Mouse (Mus musculus) heart, embryonic 15.5 days (tissue): Measurements from ENCODE around the gene Actn4. TPM values are rescaled to one million over a fixed set of nuclear protein-coding genes. Genes with fewer than 3 reads are reported as not detected.

Source experiments
- ATAC-seq: fragments of 200-750 bp; cut with Nextera tagmentation; replicated peaks from 2 replicates; pipeline ENCODE4 v1.8.0; 2017; ENCODE audit warnings: low read depth, moderate TSS enrichment; ENCODE audit not compliant: insufficient number of reproducible peaks, insufficient read depth, low FRiP score
- H3K27ac ChIP-seq: fragments of 300-500 bp; sonication (generic); 2 replicates; pipeline ENCODE4 v1.5.1; 2015; ENCODE audit warnings: mild to moderate bottlenecking, inconsistent platforms
- H3K27me3 ChIP-seq: fragments of 300-500 bp; sonication (generic); 2 replicates; pipeline ENCODE4 v1.6.1; 2015; ENCODE audit warnings: inconsistent platforms
- H3K36me3 ChIP-seq: fragments of 300-500 bp; sonication (generic); 2 replicates; pipeline ENCODE4 v1.6.1; 2015; ENCODE audit warnings: mild to moderate bottlenecking, inconsistent platforms
- H3K4me1 ChIP-seq: fragments of 300-500 bp; sonication (generic); replicated peaks from 2 replicates; pipeline ENCODE4 v1.6.1; 2015; ENCODE audit warnings: inconsistent platforms
- H3K4me2 ChIP-seq: fragments of 300-500 bp; sonication (generic); 2 replicates; pipeline ENCODE4 v1.6.1; 2015; ENCODE audit warnings: inconsistent platforms, mild to moderate bottlenecking, moderate library complexity
- H3K4me3 ChIP-seq: fragments of 300-500 bp; sonication (generic); 2 replicates; pipeline ENCODE4 v1.5.1; 2015; ENCODE audit warnings: mild to moderate bottlenecking, inconsistent platforms
- H3K9ac ChIP-seq: fragments of 300-500 bp; sonication (generic); 2 replicates; pipeline ENCODE4 v1.6.1; 2015; ENCODE audit warnings: mild to moderate bottlenecking, inconsistent platforms
- H3K9me3 ChIP-seq: fragments of 300-500 bp; sonication (generic); replicated peaks from 2 replicates; pipeline ENCODE4 v1.6.1; 2016; ENCODE audit warnings: inconsistent platforms
- WGBS: fragments of 180-500 bp; shearing (Covaris S2); methylation state at CpG from one replicate; pipeline ENCODE4 v1.1.7; 2015; ENCODE audit warnings: mixed read lengths; 5-methylcytosine and 5-hydroxymethylcytosine counted together
- polyA plus RNA-seq: library from polyadenylated mRNA; unstranded; fragments of >200 nt; fragmentation: Nextera tagmentation; extraction: Ambion mirVana; gene quantifications from 2 replicates; pipeline ENCODE4 v1.2.1, GENCODE M21; 2015

The Actn4 gene
- polyA plus RNA-seq, 1 experiment from 2014 or later = 236 TPM

DNA sequence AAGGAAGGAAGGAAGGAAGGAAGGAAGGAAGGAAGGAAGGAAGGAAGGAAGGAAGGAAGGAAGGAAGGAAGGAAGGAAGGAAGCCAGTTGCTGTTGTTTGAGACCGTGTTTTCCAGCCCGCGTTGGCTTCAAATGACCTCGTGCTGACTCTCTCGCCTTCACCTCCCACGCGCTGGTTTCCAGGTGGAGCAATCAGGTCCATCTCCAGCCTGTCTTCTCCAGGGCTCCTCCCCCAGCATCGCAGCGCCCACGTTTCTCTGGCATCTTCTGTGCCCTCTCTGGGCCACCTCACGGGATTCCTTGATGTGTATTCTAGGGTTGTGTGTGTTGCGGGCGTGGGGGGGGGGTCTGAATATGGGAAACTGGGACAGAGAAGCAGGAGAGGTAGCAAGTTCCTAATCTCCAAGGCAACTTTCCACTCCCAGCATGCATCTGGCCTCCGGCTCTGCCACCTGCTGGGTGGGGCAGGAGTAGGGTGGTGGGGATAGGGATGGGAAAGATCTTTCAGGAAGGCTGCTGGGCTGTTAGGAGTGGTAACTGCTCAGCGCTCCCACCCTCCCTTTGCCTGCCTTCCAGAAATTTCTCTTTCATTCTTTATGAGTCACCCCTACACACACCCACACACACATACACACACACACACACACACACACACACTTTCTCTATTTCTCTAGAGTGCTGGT is 99.2 kb downstream of the Actn4 start:
- Histone ChIP-seq H3K36me3 (no peaks in the 10 kb centered on the region), H3K4me3 (no peak overlapping the region), H3K4me1 (peaks cover 30% of the 10 kb centered on the region), H3K27me3 (no peaks in the 10 kb centered on the region), H3K27ac (no peak overlapping the region), H3K9me3 (no peaks in the 10 kb centered on the region), H3K4me2 (no peak overlapping the region), H3K9ac (no peak overlapping the region)
- 68% methylated on average over 15 of the region's 15 CpGs for WGBS
- no peak for ATAC-seq

DNA sequence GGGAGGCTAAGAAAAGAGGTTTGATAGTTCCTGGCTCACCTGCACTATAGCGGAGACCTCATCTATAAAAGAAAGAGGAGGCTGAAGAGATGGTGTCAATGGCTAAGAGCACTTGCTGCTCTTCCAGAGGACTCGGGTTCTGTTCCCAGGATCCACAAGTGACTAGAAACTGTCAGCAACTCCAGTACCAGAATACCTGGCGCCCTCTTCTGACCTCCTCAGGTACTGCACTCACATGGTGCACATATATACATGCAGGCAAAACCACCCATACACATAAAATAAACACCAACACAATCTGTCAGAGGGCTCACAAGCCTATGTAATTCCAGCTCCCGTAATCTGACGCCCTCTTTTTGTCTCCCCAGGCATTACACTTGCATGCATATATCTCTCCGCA is 101.2 kb downstream of the Actn4 start:
- Histone ChIP-seq H3K9ac (no peak overlapping the region), H3K9me3 (no peaks in the 10 kb centered on the region), H3K4me2 (no peak overlapping the region), H3K27me3 (no peaks in the 10 kb centered on the region), H3K4me1 (peaks cover 18% of the 10 kb centered on the region), H3K27ac (no peak overlapping the region), H3K36me3 (no peaks in the 10 kb centered on the region), H3K4me3 (no peak overlapping the region)
- no peak for ATAC-seq
- 82% methylated on average over 6 of the region's 6 CpGs for WGBS

- Histone ChIP-seq H3K27me3 (no peaks in the 10 kb centered on the region), H3K9ac (no peak overlapping the region), H3K27ac (no peak overlapping the region), H3K36me3 (no peaks in the 10 kb centered on the region), H3K4me3 (no peak overlapping the region), H3K4me2 (no peak overlapping the region), H3K9me3 (no peaks in the 10 kb centered on the region), H3K4me1 (peaks cover 12% of the 10 kb centered on the region)
- no peak for ATAC-seq
- 77% methylated on average over 2 of the region's 2 CpGs for WGBS
These were observed 102.2 kb downstream of the Actn4 start for GRCm38 (mm10) chr7:28859953-28860352.

DNA sequence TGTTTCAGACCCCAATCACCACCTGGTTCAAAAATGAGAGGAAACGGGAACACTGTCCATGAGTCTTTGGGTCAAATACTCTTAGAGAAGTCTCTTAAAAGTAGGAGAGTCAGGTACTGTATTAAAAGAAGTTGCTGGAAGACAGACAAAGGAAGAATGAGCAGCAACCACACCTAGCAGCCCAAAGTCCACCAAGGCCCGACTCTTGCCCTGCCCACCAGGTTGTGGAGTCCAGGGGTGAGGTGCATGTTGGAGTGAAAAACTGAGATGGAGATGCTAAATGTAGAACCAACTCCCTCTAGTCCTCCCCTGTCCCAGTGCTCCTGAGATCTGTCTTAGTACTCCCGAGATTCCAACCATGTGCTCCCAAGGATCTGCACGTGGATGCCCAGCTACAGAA is 111.5 kb downstream of the Actn4 start:
- Histone ChIP-seq H3K9ac (no peak overlapping the region), H3K36me3 (no peaks in the 10 kb centered on the region), H3K27ac (no peak overlapping the region), H3K4me3 (no peak overlapping the region), H3K27me3 (no peaks in the 10 kb centered on the region), H3K9me3 (no peaks in the 10 kb centered on the region), H3K4me1 (peaks cover 3% of the 10 kb centered on the region; the same call in 1 of the 2 replicates), H3K4me2 (no peak overlapping the region)
- no peak for ATAC-seq
- 74% methylated on average over 4 of the region's 4 CpGs for WGBS

- H3K27ac ChIP-seq = no peak overlapping the region
- 0 out of 2 replicates have a peak, but pooled peaks have one; percentile 18 for ATAC-seq
- H3K4me2 ChIP-seq = no peak overlapping the region
- H3K27me3 ChIP-seq = no peaks in the 10 kb centered on the region
- no peak overlapping the region for H3K4me3 ChIP-seq
- 28% methylated on average over 1 of the region's 1 CpGs for WGBS
- no peak overlapping the region for H3K9ac ChIP-seq
- H3K9me3 ChIP-seq = no peaks in the 10 kb centered on the region
- H3K4me1 ChIP-seq = peaks cover 3% of the 10 kb centered on the region; the same call in 1 of the 2 replicates
- H3K36me3 ChIP-seq = no peaks in the 10 kb centered on the region
These were observed 112.4 kb downstream of the Actn4 start for GRCm38 (mm10) chr7:28849700-28850236.

DNA sequence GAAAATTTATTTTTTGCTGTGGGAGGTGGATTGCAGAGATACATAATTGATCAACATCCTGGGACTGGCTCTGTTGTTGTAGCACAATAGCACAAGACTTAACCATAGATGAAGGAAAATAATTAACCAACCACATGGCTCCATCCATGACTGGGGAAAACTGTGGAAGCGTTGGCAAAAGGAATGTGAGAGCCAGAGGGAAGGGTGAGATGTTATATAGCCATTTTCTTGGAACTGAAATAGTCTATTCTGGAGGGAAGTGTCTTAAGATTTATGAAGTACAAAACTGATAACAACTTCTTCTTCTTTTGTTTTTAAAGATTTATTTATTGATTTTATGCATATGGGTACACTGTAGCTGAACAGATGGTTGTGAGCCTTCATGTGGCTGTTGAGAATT is 114.9 kb downstream of the Actn4 start:
- Histone ChIP-seq H3K4me1 (peaks cover 3% of the 10 kb centered on the region; the same call in 1 of the 2 replicates), H3K27me3 (no peaks in the 10 kb centered on the region), H3K36me3 (no peaks in the 10 kb centered on the region), H3K4me2 (no peak overlapping the region), H3K9me3 (no peaks in the 10 kb centered on the region), H3K4me3 (no peak overlapping the region), H3K9ac (no peak overlapping the region), H3K27ac (no peak overlapping the region)
- no peak for ATAC-seq
- 80% methylated on average over 1 of the region's 1 CpGs for WGBS

Other genes with a start within 250 kb of the Actn4 start
- 7.7 and 9.7 TPM in 2 replicates for gene Fbxo17, start 245.5 kb downstream of the Actn4 start, polyA plus RNA-seq
- gene Mrps12, start 220.5 kb downstream of the Actn4 start, polyA plus RNA-seq = 102 and 109 TPM in 2 replicates
- gene Sars2, start 220.3 kb downstream of the Actn4 start, polyA plus RNA-seq = 16.8 and 20.6 TPM in 2 replicates
- gene Ccer2, start 206.2 kb downstream of the Actn4 start, polyA plus RNA-seq = not detected in 2 replicates
- 50.3 and 58.4 TPM in 2 replicates for gene Sirt2, start 195.6 kb downstream of the Actn4 start, polyA plus RNA-seq
- 26.6 and 35.8 TPM in 2 replicates for gene Nfkbib, start 194.8 kb downstream of the Actn4 start, polyA plus RNA-seq
- gene Rinl, start 173.4 kb downstream of the Actn4 start, polyA plus RNA-seq = 2.8 and 7.3 TPM in 2 replicates
- gene Hnrnpl, start 153.8 kb downstream of the Actn4 start, polyA plus RNA-seq = 152 and 158 TPM in 2 replicates
- 224 and 234 TPM in 2 replicates for gene Ech1, start 137.1 kb downstream of the Actn4 start, polyA plus RNA-seq
- 8.2 and 9.1 TPM in 2 replicates for gene Lgals4, start 128.5 kb downstream of the Actn4 start, polyA plus RNA-seq
- gene Lgals7, start 98.5 kb downstream of the Actn4 start, polyA plus RNA-seq = 1.7 and 2.7 TPM in 2 replicates
- gene Capn12, start 80.9 kb downstream of the Actn4 start, polyA plus RNA-seq = 0.33 and 0.42 TPM in 2 replicates
- gene Eif3k, start 19.5 kb upstream of the Actn4 start, polyA plus RNA-seq = 239 and 261 TPM in 2 replicates
- gene Map4k1, start 19.7 kb upstream of the Actn4 start, polyA plus RNA-seq = 2.8 and 7.6 TPM in 2 replicates
- 0.09 and 0.15 TPM in 2 replicates for gene Ryr1, start 162.8 kb upstream of the Actn4 start, polyA plus RNA-seq
- 0.39 and 0.90 TPM in 2 replicates for gene Rasgrp4, start 172.5 kb upstream of the Actn4 start, polyA plus RNA-seq
- 15.6 and 19.9 TPM in 2 replicates for gene Fam98c, start 193.9 kb upstream of the Actn4 start, polyA plus RNA-seq
- gene Ggn, start 207.9 kb upstream of the Actn4 start, polyA plus RNA-seq = 0.28 and 0.53 TPM in 2 replicates
- gene Spred3, start 208.1 kb upstream of the Actn4 start, polyA plus RNA-seq = 1.2 and 1.5 TPM in 2 replicates
- gene Psmd8, start 218.4 kb upstream of the Actn4 start, polyA plus RNA-seq = 204 and 207 TPM in 2 replicates